Mouse (Mus musculus): Measurements from ENCODE around the gene Sytl4.

Sytl4 gene

GRCm38 (mm10) chrX:133981231-133982002 is at the start of gene Sytl4:
Gene Sytl4, minus strand, starts transcription at chrX:133981812.
- DNase-seq (ENCODE audit: extremely low read depth, low read depth) = no peak

- DNase-seq (ENCODE audit: extremely low read depth, low read depth) = no peak
Measured at GRCm38 (mm10) chrX:134020664-134021063, 39.1 kb upstream of the Sytl4 start.

DNA sequence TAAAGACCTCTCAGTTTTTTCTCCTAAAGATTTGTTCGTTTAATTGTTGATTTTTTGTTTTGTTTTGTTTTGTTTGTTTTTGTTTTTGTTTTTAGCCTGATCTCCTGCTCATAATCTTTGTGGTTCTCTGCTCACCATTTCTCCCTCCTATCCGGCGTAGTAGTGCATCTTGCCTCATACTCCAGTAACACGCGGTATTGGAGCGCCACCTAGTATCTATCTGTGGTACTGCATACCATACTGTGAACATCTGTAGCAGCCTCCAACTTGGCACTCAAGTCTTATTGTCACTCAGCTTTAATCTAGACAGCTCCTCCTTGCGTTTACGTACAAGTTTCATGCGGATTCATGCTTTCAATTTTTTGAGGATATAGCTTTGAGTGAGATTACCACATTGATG is 37.4 kb upstream of the Sytl4 start:
- peak; percentile 66 for DNase-seq (ENCODE audit: extremely low read depth, low read depth)

GRCm38 (mm10) chrX:133995866-133996265 is 14.3 kb upstream of the Sytl4 start:
- no peak for DNase-seq (ENCODE audit: extremely low read depth, low read depth)

DNA sequence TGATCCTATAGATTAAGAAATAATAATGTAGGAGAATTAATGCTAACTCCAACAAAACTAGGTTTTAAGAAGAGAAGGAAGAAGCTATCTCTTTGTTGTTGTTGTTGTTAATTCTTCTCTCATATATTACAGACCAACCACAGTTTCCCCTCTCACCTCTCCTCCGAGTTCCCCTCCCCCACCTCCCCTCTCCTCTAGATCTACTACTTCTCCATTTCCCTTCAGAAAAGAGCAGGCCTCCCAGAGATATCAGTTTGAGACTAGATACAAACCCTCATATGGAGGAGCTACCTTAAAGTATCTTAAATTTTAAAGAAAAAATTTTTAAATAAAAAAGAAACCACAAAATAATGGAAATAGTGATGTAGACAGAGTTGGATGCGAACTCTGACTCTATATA is 17.0 kb downstream of the Sytl4 start:
- DNase-seq (ENCODE audit: extremely low read depth, low read depth) = peak; percentile 60

- peak; percentile 53 for DNase-seq (ENCODE audit: extremely low read depth, low read depth)
Measured at GRCm38 (mm10) chrX:133960617-133961016, 21.0 kb downstream of the Sytl4 start.

- DNase-seq (ENCODE audit: extremely low read depth, low read depth) = no peak
Measured at GRCm38 (mm10) chrX:133954661-133955060, 27.0 kb downstream of the Sytl4 start.

DNA sequence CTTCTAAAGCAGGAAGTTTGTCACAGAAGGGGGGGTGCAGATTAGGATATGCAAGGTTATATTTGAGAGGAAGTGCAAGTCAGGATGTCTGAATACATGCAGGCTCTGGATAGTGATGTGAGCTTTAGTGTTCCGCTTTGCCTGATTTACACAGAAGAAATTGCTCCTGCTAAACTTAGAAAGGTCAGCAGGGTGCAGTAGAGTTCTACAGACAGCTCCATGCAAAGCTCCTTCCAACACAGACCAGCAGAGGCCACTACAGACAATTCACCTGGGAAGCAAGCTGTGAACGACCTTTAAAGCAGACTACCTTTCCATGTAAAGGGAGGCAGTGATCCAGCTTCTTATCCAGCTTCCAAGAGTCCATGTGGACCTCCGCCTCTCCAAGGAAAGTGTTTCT is 34.2 kb downstream of the Sytl4 start:
- peak; percentile 79 for DNase-seq (ENCODE audit: extremely low read depth, low read depth)

DNA sequence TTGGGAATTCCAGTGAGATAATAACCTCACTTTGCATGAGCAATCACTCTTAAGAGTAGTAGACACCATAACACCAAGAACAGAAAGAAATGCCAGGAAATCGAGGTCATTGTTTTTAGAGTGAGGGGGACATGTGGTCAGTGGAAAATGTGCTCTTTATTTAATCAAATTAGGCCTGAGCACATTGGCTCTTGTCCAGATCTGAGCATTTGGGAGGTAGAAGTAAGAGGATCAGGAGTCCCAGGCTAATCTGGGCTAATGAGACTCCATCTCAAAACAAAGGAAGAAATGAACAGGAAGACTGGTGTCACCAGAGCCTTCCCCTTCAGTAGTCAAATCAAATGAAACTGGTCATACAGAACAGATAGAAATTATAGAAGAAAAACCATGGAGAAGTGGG is 42.1 kb downstream of the Sytl4 start:
- DNase-seq (ENCODE audit: extremely low read depth, low read depth) = no peak

- no peak for DNase-seq (ENCODE audit: extremely low read depth, low read depth)
Measured at GRCm38 (mm10) chrX:133936605-133937225, 44.9 kb downstream of the Sytl4 start.

DNA sequence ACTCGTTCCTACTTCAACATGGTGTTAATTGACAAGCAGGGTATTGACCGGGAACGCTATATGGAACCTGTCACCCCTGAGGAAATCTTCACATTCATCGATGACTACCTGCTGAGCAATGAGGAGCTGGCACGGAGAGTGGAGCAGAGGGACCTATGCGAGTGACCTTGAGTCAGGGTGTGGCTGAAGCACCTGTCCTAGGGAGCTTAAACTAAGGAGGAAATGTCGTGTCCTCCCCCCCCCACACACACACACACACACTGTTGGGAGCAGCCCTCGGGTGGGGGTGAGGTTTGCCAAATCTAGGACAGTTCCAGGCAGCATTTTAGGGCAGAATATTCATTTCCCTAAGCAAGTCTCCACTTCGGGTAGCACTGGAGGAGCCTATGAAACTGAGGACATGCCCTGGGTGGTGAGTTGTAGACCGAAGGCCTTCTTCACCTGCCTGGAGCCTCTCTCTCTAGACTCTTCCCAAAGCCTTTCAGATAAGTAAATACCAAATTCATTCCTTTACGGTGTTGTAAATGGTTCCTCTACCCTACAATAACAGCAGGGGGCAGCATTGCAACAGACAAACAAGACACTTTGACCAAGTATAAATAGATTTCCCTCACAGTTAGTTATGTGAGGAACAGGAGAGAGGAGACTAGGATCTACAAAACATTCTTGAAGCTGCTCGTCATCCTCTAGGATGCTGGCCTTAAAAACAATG is 50.2 kb downstream of the Sytl4 start:
- DNase-seq (ENCODE audit: extremely low read depth, low read depth) = peak; percentile 65

DNA sequence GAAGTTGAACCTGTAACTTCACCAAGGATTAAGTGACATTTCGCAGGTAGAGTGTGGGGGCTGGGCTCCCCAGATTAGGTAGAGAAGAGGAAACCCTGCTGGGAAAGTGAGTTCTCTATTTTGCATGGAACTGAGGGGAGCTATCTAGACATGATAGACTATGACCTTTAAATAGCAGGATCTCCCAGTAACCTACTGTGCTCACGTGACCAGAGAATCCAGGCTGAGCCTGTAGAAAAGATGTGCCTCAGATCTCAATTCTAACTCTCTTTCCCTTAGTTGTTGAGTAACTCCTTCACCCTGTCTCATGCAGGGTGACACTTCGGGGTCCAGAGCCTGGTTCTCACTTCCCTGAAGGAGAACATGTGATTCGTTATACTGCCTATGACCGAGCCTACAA is 54.9 kb downstream of the Sytl4 start:
- DNase-seq (ENCODE audit: extremely low read depth, low read depth) = no peak

GRCm38 (mm10) chrX:133921187-133921586 is 60.4 kb downstream of the Sytl4 start:
- no peak for DNase-seq (ENCODE audit: extremely low read depth, low read depth)

DNA sequence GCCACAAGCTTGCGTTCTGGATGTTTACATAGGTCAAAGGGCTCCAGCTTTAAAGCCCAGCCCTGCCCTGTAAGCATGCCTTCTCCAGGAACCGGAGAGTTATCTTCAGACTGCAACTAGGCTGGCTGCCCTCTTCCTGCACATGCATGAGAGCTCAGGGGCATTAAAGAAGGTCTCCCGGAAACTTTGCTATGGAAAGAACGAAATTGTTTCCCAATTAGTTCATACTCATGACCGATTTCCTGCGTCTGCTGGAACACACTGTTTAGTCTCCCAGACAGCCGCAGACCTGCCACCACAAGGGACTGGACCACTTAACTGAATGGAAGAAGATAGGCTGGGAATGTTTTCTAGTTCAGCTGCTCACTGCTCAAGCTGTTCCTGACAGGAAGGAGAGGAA is 67.4 kb downstream of the Sytl4 start:
- no peak for DNase-seq (ENCODE audit: extremely low read depth, low read depth)

- no peak for DNase-seq (ENCODE audit: extremely low read depth, low read depth)
Measured at GRCm38 (mm10) chrX:133913006-133913405, 68.6 kb downstream of the Sytl4 start.

DNA sequence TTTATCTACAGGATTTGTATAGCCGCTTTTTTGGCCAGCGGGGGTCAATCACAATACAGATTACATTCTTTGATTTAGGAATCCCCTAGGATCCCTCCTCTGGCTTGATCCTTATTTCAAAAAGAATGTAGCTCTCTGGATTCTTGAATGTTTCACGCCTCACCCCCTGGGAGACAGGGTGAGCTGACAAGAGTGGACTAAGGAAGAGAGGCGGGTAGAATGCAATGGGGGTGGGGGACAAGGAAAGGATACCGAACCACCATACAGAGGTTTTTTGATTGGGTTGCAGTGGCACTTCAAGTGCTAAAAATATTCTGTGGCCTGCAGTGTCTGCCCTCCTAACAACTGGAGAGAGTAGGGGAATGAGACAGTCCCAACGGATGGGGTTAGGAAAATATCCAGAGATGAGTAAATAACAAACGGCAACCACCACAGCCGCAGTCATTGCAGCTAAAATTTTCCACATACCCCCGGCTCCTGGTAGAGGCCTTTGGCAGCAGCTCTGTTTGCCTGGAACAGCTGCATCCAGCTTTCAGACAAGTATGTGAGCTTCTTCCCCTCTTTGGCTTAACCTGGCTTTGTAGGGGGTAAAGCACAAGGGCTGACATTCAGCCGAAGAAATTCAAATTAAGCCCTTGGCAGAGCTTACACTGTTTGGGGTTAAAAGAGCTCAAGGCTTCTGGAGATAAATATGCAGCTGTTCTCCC is 70.1 kb downstream of the Sytl4 start:
- no peak for DNase-seq (ENCODE audit: extremely low read depth, low read depth)

GRCm38 (mm10) chrX:133908261-133908660 is 73.4 kb downstream of the Sytl4 start, which contains the start of gene Srpx2:
Gene Srpx2, plus strand, starts transcription at chrX:133908426.
- DNase-seq (ENCODE audit: extremely low read depth, low read depth) = no peak

DNA sequence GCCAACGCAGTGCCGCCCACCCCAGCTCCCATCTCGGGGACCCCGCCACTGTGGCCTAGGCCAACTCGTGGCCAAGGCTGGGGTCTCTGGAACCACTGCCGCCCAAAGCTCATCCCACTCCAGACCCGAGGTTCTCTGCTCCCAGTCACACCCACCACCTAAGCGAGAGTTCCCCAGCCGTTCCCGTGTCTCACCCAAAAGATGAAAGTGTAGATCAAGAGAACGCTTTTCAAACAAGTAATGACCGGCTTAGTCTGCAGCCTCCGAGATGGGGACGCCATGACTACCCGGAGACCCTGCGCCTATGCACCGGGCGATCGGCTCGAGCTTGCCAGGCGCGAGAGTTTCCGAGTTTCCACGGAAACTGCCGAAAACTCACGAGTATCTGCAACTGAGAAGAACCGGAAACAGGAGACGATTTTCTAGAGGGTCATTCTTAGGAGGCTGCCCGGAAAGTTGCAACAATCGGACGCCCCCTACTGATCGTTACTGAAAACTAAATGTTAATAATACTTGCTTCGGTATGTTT is 83.5 kb downstream of the Sytl4 start, which contains the start of gene Tspan6:
Gene Tspan6, minus strand, starts transcription at position 416 of the 529 bp plus-strand sequence.
- no peak for DNase-seq (ENCODE audit: extremely low read depth, low read depth)

DNA sequence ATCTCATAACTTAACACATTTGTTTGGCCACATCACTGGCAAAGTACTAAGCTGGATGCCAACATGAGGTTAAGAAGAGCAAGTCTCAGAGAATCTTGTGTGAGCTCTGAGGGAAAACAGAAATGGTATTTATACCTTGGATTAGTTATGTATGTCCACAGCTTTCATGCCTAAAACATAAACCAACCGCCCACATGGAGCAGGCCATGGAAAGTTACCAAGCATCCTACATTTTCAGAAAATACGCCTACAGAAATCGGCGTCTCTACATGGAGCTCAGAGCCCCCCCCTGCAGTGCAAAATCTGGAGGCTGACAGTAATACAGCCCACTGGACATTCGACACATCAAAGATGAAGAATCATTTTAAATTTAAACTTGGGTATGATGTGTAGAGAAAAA is 93.5 kb downstream of the Sytl4 start:
- no peak for DNase-seq (ENCODE audit: extremely low read depth, low read depth)

- no peak for DNase-seq (ENCODE audit: extremely low read depth, low read depth)
Measured at GRCm38 (mm10) chrX:133887308-133887707, 94.3 kb downstream of the Sytl4 start.

Data from MEL-GATA-1-ER (cell line).